Mouse (Mus musculus) E14TG2a.4 (cell line): Measurements from ENCODE around the gene Mterf1b.

ENCODE experiments used
- H3K27me3 ChIP-seq: 2 replicates; pipeline ENCODE4 v1.6.1; 2014; ENCODE audit warnings: low read length, control low read depth; ENCODE audit not compliant: insufficient read depth
- H3K36me3 ChIP-seq: 2 replicates; pipeline ENCODE4 v1.6.1; 2014; ENCODE audit warnings: low read length, control low read depth; ENCODE audit not compliant: insufficient read depth
- H3K4me1 ChIP-seq: replicated peaks from 2 replicates; pipeline ENCODE4 v1.6.1; 2014; ENCODE audit warnings: low read depth, low read length, control low read depth
- H3K4me3 ChIP-seq: replicated peaks from 2 replicates; pipeline ENCODE4 v1.5.1; 2014; ENCODE audit warnings: mild to moderate bottlenecking, low read length
- H3K9me3 ChIP-seq: 2 replicates; pipeline ENCODE4 v1.6.1; 2014; ENCODE audit warnings: low read length, control low read depth
- CTCF ChIP-seq: conservative IDR thresholded peaks from 2 replicates; pipeline ENCODE4 v1.5.1; 2014; ENCODE audit warnings: low read length
- NANOG ChIP-seq: IDR thresholded peaks from 2 replicates; pipeline ENCODE4 v1.6.1; 2014; ENCODE audit warnings: borderline replicate concordance, low read length, mixed read lengths
- POU5F1 ChIP-seq: IDR thresholded peaks from 2 replicates; pipeline ENCODE4 v1.6.1; 2014; ENCODE audit warnings: low read length, borderline replicate concordance

The Mterf1b gene

DNA sequence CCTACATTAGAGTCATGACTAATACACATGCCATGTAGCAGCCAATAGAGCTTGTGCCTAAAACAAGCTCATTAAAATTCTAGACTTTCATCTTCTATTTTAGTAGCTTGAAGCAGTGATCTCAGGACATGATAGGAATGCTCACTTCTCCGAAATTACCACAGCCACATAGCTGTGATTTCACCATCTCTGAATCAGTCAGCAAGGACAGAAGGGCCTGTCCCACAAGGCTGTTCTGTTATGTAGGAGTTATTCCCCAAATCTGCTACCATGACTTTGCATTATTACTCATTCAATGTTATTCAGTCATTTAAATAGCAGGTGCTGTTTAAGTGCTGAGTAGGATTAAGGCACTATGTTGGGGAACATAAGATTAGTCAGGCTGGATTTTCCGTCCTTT, 42.3 kb downstream of the Mterf1b start:
- H3K4me1 ChIP-seq: 0 out of 2 replicates have a peak, but pooled peaks cover 4% of the 10 kb centered on the region
- no peak overlapping the region for H3K4me3 ChIP-seq
- no peaks in the 10 kb centered on the region for H3K9me3 ChIP-seq
- no peaks in the 10 kb centered on the region for H3K36me3 ChIP-seq
- no peak for TF ChIP-seq NANOG
- TF ChIP-seq CTCF: no peak
- no peak for TF ChIP-seq POU5F1
- H3K27me3 ChIP-seq: no peaks in the 10 kb centered on the region

DNA sequence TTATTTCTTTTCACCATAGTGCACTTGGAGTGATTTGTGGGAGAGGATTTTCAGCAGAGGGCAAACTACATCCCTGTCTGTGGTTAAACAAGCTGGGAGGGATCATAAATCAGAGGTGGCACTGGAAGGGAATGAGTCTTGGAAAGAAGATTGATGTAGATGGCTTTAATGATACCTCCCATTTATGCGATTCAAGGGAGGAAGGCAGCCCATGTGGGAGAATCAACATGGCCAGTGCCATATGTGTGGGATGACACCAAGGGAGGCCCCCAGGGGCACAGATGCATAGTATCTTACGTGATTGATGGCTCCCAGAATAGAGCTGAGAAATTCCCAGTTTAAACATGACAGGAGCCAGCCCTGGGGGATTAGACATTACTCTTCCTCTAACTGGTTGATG, 48.0 kb downstream of the Mterf1b start:
- Histone ChIP-seq H3K9me3 (no peaks in the 10 kb centered on the region), H3K27me3 (no peaks in the 10 kb centered on the region), H3K36me3 (no peaks in the 10 kb centered on the region), H3K4me3 (no peak overlapping the region), H3K4me1 (0 out of 2 replicates have a peak, but pooled peaks cover 4% of the 10 kb centered on the region)
- TF ChIP-seq POU5F1: no peak
- no peak for TF ChIP-seq NANOG

DNA sequence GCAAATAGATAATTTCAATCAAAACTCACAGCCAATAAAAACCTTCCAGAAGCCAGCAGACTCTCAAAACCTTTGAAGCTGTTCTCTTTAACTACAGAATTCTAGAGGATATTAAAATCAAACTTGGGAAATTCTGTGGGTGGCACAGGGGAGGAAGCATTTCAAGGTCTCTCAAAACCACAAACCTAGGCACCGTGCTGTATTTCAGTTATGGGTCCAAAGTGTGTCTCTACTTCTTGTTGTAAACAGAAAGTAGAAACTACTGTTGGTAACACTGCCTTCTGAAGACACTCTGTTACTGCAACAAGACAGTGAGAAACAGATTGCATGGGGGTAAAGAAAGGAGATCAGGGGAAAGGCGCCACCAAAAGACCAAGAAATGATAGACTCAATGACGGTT, 52.8 kb downstream of the Mterf1b start:
- Histone ChIP-seq H3K36me3 (no peaks in the 10 kb centered on the region), H3K9me3 (no peaks in the 10 kb centered on the region), H3K4me1 (no peaks in the 10 kb centered on the region), H3K27me3 (no peaks in the 10 kb centered on the region), H3K4me3 (no peak overlapping the region)
- TF ChIP-seq NANOG (no peak), POU5F1 (no peak), CTCF (no peak)

DNA sequence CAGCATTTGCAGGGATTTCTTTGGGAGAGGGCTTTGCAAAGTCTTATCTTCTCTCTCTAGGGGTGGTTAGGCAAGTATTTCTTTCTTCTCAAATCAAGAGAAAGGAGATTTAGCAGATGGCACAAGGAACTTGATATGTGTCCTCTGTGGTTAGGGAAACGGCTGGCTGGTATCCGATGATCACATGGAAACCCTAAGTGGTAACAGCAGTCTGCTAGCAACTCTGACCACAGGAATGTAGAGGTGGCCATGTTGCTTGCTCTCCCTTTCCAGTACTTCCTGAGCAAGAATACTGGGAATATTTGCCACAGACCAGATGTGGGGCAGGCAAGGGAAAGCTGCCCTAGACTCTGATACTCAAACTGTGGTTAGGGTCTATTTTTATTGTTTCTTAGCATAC, 53.9 kb downstream of the Mterf1b start:
- Histone ChIP-seq H3K9me3 (no peaks in the 10 kb centered on the region), H3K27me3 (no peaks in the 10 kb centered on the region), H3K36me3 (no peaks in the 10 kb centered on the region), H3K4me3 (no peak overlapping the region), H3K4me1 (no peaks in the 10 kb centered on the region)
- TF ChIP-seq POU5F1: no peak
